Mouse (Mus musculus) left cerebral cortex, postnatal 4 days (tissue): ENCODE data around the gene Pdcd6ip. TPM values are rescaled to one million over a fixed set of nuclear protein-coding genes. Genes with fewer than 3 reads are reported as not detected.
"Not testable (repeated sequence)": the region's sequence is repeated elsewhere in the genome, so short reads cannot be mapped to it uniquely, and the experiment has no call there.

Source experiments
- DNase-seq: peaks from one replicate; pipeline ENCODE4 v3.0.0-alpha.2; 2022
- intact Hi-C: fragments of 180-260 bp; cut with DNase I; formaldehyde crosslinking; loops from one replicate; pipeline ENCODE4 v1.15.1; 2025
- total RNA-seq, 2 experiments: library from RNA; stranded (reverse); gene quantifications; 2 replicates each; pipeline ENCODE4 v1.2.3; 2021

Gene Pdcd6ip
- total RNA-seq, 2 experiments from 2014 or later, result 55.5 to 60.4 TPM

DNA sequence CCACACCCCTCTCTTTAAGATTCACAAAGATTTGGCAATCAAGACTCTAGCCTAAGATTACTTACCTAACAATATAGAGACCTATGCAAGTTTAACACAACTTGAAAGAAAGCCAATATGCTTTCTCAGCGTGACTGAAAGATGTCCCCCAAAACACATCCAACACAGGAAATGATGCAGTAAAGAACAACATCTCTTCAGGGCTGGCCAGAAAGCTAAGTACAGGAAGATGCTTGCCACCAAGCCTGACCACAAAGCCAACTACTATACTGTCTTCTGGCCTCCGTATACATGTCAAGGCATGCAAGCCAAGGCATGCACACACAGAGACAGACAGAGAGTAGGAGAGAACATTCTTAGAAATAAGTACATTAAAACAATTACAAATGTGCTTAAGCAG, 2.0 kb downstream of the Pdcd6ip start:
- no peak for DNase-seq
- intact Hi-C loops, result no loop called here

DNA sequence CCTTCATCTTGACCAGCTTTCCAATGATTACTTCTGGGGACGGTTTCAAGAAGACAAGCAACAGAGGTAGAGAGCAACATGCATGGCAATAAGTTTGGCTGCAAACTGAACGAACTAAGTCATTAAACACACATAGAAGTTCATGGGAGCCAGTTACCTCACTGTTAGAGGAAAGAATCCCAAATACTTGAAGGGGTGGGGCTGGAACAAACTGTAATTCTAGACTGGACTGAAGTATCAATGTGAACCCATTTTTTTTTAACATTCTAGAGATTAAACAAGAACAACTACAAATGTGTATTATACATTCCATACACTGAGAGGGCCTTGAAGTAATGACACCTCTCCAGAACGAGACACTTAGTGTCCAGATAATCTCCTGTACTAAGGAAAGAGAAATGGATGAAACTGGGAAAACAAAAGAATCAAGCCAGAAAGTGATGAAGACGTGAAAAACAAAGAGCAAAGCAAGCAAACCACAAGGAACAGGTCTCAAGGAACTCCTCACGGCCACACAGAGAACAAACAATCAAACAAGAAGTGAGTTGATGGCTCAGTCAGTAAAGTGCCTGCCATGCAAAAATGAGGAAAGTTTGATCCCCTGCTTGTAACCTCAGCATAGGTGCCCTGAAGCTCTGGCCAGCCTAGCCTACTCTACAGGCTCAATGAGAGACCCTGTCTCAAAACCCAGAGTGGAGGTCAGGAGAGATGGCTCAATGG, 6.5 kb downstream of the Pdcd6ip start:
- intact Hi-C loops, result no loop called here
- DNase-seq, result no peak

DNA sequence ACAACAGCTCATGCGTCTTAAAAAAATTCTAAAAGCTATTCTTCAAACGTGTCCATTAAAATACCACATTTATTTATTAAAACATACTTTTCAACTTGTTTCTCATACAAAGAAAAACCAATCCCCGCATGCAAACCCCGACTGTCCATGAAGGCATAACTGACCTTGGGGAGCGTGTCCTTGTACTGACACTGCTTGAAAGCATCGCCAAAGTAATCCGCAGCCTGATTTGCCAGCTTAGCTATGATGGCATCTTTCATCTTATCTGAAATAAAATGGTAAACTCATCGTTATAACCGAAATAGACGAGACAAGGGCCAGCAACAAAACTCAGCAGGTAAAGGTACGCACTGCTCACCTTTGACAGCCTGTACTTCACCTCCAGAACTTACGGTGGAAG, 20.6 kb downstream of the Pdcd6ip start:
- intact Hi-C loops, result no loop called here
- no peak for DNase-seq

DNA sequence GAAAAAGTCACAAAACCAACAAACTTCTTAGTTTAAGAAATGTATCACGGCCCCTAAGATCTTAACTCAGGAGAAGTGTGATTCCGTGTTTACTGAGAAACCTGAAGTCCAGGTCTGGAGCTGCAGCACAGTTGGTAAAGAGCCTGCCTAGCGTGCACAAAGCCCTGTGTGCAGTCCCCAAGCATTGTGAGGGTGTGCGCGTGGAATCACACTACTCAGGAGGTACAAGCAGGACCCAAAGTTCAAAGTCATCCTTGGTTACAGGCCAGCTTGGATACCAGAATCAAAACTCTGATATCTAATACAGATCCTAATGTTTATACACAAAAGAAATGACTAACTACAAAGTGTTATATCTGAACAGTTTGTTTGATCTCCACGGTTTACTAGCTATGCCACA, 34.3 kb downstream of the Pdcd6ip start:
- no peak for DNase-seq
- intact Hi-C loops, result no loop called here

DNA sequence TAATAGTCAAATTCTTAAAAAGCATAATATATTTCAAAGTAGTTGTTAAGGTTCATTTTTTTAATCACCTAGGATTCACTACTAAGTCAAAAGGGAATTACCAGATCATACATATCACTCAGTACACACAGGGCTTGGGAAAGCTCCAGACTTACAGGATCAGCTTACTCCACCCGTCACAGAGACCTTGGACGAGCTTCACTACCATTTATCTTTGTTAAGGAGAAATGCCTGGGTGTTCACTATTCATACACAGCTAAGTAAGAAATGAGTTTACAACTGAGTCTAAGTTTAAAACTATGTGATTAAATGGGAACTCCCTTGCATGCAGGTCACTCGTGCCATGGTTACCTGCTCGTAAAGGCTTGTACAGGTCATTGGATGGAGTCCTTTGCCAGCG, 35.7 kb downstream of the Pdcd6ip start:
- intact Hi-C loops, result no loop called here
- DNase-seq, result no peak

DNA sequence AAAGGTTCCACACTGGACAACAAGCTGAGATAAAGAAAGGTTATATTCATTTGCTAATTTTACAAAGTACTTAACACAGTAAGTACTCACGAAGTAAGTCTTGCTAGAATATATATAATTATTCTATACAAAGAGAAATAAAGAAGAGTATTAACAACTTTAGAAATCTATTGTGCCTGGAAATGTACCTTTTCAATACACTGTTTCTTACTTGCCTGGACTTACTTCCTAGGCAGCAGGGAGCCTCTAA, 37.3 kb downstream of the Pdcd6ip start:
- DNase-seq, result no peak
- intact Hi-C loops, result no loop called here

DNA sequence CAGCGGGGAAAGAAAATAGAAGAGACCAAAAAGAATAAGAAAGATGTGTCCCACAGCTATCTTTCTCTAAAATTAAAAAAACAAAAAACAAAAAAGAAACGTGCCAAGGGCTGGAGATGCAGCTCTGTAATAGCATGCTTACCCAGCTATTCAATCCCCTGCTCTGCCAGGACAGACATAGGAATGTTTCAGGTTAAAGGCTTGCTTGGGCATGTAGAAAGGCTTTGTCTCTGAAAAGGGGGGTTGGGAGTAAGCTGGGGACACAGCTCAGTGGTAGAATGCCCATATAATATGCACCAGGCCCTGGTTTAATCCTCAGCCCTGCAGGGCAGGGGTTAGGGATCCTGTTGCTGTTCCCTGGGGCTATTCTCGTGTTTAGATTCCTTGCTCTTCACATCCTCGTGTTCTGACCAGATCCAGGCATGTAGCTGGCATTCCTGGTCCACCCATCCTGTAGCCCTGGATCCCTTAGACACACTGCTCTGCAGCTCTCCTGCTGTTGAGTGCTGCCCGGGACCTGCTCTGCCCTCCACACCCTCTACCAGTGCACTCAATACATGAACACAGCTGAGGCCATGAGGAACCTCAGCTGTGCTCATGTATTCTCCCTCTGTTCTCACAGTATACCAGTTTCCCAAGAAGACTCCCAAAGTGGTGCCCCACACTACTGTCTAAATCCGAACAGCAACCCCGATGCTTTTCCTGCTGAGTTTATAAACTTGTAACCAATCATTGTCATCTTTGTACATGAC, 37.8 kb downstream of the Pdcd6ip start:
- intact Hi-C loops, result no loop called here

DNA sequence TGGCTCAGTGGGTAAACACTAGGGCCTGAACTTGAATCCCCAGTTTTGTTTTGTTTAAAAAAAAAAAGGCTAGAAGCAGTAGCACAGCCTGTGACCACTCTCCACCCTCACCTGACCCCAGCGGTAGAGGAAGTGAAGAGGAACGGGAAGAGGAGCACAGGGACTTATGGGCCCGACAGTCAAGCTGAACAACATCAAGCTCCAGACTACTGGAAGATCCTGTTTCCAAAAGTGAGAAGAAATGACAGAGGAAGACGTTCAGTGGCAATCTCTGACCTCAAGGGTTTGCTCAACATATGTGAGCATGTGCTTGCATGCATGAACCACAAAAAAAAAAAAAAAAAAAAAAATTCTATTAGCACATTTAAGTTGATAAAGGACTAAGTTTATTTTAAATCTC, 44.6 kb downstream of the Pdcd6ip start:
- no peak for DNase-seq
- intact Hi-C loops, result no loop called here

More for the DNA sequence above, 37.8 kb downstream of the Pdcd6ip start:
- DNase-seq, result no peak

DNA sequence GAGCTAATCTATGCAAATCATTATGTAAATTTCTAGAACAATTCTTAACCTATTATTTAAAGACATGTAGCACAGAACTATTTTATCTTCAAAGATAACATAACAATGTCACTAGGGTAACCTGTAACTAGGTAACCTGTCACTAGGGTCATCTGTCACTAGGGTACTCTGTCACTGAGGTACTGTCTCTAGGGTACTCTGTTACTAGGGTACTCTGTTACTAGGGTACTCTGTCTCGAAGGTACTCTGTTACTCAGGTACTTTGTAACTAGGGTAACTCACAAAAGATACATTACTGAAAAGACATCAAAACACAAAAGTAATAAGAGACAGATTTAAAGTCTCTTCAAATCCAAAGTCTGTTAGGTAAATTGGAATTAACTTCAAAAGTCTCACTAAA, 50.2 kb downstream of the Pdcd6ip start:
- intact Hi-C loops, result no loop called here
- no peak for DNase-seq

DNA sequence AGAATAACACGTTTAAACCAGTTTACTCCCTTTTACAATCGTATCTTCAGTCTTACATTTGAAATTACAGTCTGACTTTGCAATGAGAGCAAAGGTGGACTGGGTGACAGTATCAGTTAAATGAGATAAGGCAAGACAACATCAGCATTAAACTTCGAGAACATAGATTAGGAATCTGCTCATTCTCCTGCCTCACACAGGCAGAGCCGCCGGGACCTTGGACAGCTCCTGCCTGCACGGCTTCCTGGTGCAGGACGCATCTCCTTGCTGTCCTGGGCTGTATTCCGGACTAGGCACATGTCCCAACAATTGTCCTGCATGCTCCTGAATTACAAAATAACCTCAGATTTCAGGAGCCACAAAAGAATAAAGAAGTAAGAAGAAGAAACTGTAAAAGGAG, 54.5 kb downstream of the Pdcd6ip start:
- intact Hi-C loops, result no loop called here

DNA sequence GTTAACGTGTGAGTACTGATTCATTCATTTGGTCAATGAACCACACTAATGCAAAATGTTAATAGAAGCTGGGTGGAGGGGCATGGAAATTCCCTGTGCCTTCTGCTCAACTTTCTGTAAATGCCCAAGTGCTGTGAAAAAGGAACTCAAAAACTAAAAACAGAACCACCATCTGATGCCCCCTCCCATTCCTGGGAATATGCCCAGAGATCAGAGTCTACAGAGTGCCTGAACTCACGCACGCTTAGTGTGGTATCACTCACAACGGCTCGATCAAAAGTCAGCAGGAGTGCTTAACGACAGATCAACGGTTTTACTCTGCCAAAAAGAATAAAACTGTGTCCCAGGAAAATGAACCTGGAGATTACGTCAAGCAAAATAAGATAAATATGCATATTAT, 57.3 kb downstream of the Pdcd6ip start:
- intact Hi-C loops, result no loop called here

More for the DNA sequence above, 54.5 kb downstream of the Pdcd6ip start:
- no peak for DNase-seq

DNA sequence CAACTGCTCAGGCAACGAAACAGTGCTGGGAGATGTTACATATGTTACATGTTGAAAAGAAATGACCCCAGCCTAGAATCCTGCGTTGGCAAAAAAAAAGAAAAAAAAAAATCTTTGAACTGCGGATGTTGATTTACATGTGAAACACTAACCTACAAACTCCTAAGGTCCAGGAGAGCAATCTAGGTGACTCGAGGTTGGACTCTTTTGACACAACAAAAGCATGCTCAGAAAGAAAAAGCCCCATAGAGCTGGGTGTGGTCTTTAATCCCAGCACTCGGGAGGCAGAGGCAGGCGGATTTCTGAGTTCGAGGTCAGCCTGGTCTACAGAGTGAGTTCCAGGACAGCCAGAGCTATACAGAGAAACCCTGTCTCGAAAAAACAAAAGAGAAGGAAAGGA, 58.8 kb downstream of the Pdcd6ip start:
- intact Hi-C loops, result loop anchor here (10.0 kb wide), 3 partner anchors 624 to 1734 kb away; no protein-coding TSS in a partner anchor

More for the DNA sequence above, 57.3 kb downstream of the Pdcd6ip start:
- no peak for DNase-seq

DNA sequence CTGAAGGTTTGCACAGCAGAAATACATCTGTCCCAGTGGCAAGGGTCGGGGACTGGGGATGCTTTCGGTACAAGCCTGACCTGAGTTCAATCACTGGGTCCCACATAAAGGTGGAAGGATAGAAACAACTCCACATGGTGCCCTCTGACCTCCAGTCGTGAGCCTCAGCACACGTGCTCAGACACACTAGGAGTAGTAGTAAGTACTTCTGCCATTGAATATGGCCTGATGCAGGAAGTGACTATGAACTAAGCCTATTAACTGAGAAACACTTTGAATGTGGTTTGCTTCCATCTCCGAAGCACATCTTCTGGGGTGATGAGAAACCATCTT, 62.3 kb downstream of the Pdcd6ip start:
- intact Hi-C loops, result loop anchor here (10.0 kb wide), 3 partner anchors 621 to 1731 kb away; no protein-coding TSS in a partner anchor
- no peak for DNase-seq

More for the DNA sequence above, 58.8 kb downstream of the Pdcd6ip start:
- not testable (repeated sequence) for DNase-seq

DNA sequence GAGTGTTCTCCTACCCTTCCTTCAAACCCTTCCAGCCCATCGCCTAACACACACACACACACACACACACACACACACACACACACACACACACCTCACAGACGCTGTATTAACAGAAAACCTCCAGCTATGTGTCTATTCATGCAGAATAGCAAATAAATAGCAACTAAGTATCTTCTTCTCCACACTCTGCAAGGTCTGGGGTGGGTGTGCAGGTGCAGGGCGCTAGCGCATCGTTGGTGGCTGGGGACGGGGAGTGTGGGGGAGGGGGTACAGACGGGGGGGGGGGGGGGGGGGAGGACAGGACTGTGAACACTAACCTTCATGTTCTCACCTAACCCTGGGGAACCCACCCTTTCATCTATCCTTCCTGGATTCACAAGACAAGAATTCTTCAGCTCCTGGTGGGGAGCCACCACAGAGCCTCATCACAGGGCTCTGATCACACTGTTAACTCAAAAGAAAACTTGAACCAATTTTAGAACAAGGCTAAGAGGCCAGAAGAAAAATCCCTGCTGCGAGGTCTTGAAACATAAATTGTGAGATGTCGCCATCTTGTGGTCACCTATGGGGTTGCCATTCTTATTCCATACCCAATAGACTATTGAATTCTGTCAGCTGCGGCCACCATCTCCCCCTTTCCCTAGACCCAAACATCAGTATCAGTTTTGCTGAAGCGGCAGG, 62.8 kb downstream of the Pdcd6ip start:
- peak; percentile 67 for DNase-seq
- intact Hi-C loops, result loop anchor here (10.0 kb wide), 3 partner anchors 620 to 1730 kb away; no protein-coding TSS in a partner anchor

DNA sequence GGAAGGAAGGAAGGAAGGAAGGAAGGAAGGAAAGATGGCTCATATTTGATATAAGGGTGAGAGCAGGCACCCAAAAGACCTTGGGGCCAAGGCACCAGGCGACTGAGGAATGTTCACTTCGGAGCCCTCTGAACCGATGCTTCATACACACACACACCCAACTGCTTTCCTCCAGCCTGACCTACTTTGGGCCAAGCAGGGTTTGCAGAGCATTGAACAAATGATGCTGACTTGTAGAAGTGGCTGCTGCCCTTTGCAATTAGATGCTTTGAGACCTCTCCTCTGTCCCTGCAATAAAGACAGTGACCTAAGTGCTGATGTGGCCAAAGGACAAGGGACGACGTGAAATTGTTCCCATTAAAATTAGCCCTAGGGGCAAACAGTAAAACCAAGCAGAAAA, 63.4 kb downstream of the Pdcd6ip start:
- DNase-seq, result no peak

DNA sequence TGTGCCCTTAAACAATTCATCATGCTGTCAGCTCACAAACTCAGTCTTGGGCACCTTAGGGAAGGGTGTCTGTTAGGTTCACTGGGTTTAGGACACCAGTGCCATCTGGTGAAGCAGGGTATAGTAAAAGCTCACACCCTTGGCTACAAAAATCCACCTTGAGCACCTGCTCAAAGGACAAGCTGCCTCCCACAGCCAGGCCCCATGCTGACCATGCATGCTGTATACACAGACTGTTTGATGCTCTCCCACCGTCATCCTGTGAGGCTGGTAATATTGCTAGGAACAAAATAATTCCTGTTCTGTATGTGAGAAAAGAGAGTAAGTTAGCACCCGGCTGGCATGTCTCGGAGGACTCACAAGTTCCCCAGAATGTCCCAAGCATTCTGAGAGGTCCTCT, 64.0 kb downstream of the Pdcd6ip start:
- DNase-seq, result no peak
- intact Hi-C loops, result loop anchor here (10.0 kb wide), 3 partner anchors 619 to 1729 kb away; no protein-coding TSS in a partner anchor

More for the DNA sequence above, 63.4 kb downstream of the Pdcd6ip start:
- intact Hi-C loops, result loop anchor here (10.0 kb wide), 3 partner anchors 620 to 1730 kb away; no protein-coding TSS in a partner anchor

DNA sequence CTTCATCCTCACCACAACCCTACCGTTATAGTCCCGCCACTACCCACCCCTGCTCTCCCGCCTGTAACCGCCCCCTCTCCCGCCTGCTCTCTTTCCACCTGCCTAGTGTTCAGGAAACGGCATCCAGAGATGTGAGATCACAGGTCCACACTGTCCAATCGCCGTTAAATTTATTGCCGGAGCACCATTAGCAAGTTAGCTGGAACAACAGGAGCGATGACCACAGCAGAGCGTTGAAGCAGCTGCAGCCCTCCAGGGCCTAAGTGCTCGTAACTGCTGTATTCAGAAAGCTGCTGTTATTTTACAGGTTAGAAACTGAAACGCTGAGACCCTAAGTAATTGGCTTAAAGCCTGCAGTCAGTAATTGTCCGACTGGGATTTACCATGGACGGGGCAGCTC, 64.4 kb downstream of the Pdcd6ip start:
- intact Hi-C loops, result loop anchor here (10.0 kb wide), 3 partner anchors 619 to 1729 kb away; no protein-coding TSS in a partner anchor
- DNase-seq, result no peak

DNA sequence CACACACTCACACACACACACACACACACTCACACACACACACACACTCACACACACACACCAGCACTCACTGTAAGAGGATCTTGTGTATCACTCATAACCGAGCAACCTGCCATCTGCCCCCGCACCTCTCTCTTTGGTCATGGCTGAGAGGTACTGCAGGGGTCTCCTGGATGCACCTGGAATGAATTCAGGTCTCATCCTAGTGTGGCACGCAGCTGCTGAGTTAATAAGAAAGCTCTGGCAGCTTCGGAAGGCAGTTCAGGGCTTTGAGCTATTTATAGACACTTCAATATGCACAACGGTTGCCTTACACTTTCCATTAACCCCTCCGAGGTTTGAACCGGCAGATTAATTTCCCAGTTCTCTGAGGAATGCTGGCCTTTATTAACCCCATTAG, 73.1 kb downstream of the Pdcd6ip start:
- DNase-seq, result no peak
- intact Hi-C loops, result loop anchor here (10.0 kb wide), 1 partner anchor 1400 kb away; the partner anchor contains the start of gene Arpp21

DNA sequence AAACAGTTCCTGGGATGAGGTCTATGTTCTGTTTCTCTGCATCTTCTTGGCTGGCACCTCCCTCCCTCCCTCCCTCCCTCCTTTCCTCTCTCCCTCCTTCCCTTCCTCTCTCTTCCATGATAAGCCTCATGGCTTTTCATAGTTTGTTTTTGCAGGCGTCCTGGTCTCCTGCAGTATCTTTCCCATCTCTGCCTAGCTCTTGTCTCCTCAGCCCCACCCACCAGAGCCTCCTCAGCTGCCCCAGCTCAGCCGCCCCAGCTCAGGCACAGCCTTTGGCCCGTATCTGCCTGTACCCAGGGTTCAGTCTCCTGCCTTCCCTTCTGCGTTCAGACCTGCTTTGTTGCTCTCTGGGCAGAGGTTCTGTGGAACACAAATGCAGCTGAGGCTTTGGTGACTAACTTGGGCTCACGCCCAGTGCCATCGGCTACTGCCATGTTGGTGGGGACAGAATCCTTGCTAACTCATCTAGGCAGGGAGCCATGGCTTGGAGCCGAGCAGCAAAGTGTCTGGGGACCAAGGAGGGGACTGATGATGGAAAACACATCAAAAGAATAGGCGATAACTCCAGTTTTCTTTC, 74.8 kb downstream of the Pdcd6ip start:
- DNase-seq, result peak; percentile 75
- intact Hi-C loops, result loop anchor here (10.0 kb wide), 1 partner anchor 1398 kb away; the partner anchor contains the start of gene Arpp21

DNA sequence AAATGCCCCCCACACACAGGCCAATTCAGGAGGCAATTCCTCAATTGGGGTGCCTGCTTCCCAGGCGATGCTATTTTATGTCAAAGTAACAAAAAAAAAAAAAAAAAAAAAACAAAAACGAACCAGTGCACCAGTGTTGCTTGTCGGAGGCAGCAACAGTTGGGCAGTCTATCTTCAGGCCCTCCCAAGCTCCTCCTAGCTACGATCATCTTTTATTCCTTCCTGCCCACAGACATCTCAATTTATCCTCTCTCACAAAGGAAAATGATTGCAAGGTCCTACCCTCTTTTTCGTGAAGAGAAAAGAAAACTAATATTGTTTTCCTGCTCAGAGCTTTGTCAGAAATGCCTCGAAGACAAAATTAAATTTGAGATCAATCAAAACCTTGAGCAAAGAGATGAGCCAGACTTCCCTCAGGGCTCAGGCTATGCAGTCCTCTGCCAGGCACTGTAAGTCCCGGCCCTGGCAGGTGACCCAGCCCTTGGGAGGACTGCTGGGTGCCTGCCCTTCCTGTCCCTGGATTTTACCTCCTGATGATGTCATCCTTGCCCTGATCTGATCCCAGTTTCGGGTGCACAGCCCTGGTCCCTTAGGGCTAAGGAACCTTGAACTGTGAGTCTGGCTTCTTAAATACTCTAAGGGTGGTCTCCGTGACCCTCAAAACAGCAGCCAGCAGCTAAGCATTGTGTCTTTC, 75.6 kb downstream of the Pdcd6ip start:
- intact Hi-C loops, result loop anchor here (10.0 kb wide), 1 partner anchor 1398 kb away; the partner anchor contains the start of gene Arpp21
- DNase-seq, result no peak
